Mouse (Mus musculus) lung, postnatal 0 days (tissue): Measurements from ENCODE around the gene Bcar3.

Experiments
- CTCF ChIP-seq: IDR thresholded peaks from 2 replicates; pipeline ENCODE4 v1.5.1; 2016; ENCODE audit warnings: antibody characterized with exemption, mild to moderate bottlenecking
- EP300 ChIP-seq: IDR thresholded peaks from 2 replicates; pipeline ENCODE4 v1.6.1; 2016; ENCODE audit warnings: antibody characterized with exemption, mild to moderate bottlenecking, control low read depth

DNA sequence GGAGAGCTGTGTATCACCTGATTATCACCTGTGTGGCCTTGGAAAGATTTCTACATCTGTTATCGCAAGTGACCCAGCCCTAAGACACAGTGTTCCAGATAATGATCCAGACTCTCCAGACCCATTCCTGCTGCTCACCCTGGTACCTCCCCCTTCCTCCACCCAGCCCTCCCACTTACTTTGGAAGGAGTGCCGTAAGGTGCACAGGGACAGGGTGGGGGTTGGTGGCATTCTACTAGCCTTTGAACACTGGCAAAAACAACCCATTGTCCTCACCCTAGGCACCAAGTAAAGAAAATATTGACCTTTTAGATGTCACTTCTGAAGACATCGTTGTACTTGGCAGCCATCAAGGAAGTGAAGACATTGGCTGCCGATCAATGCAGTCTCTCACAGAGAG lies 180.9 kb downstream of the Bcar3 start:
- TF ChIP-seq CTCF (no peak), EP300 (0 out of 2 replicates have a peak, but pooled peaks have one; percentile 34)
